Mouse (Mus musculus) layer of hippocampus, postnatal 14 days (tissue): ENCODE measurements around the gene Hnrnpa1. TPM values are rescaled to one million over a fixed set of nuclear protein-coding genes. Genes with fewer than 3 reads are reported as not detected.
A peak's percentile ranks its signal among the peaks of the same experiment; 100 is the strongest.
"Not testable (repeated sequence)": the region's sequence is repeated elsewhere in the genome, so short reads cannot be mapped to it uniquely, and the experiment has no call there.

ENCODE experiments used
- DNase-seq, 2 experiments: peaks; one replicate each; pipeline ENCODE4 v3.0.0; 2021 to 2022; ENCODE audit warnings: low spot score in 2 of 2, mixed read lengths in 1 of 2
- total RNA-seq, 2 experiments: library from RNA; stranded (reverse); gene quantifications; 2 replicates each; pipeline ENCODE4 v1.2.3; 2021

Hnrnpa1 gene
- total RNA-seq, 2 experiments from 2014 or later, result 297 to 307 TPM

- no peak for DNase-seq
Observed at GRCm38 (mm10) chr15:103268903-103269302, 28.7 kb downstream of the Hnrnpa1 start.

- peak; percentile 94 to 99 for DNase-seq
Observed at GRCm38 (mm10) chr15:103272419-103273279, 32.4 kb downstream of the Hnrnpa1 start, which contains the start of gene Copz1. Gene Copz1 (plus strand): TSS chr15:103272714.

- DNase-seq, result not testable (repeated sequence)
Observed at GRCm38 (mm10) chr15:103275943-103276342, 35.7 kb downstream of the Hnrnpa1 start.

GRCm38 (mm10) chr15:103277949-103278348, 37.7 kb downstream of the Hnrnpa1 start:
- DNase-seq, result no peak

- DNase-seq, result no peak
Observed at GRCm38 (mm10) chr15:103279750-103280149, 39.5 kb downstream of the Hnrnpa1 start.

GRCm38 (mm10) chr15:103280817-103281464, 40.7 kb downstream of the Hnrnpa1 start:
- DNase-seq, result no peak

- DNase-seq, result no peak
Observed at GRCm38 (mm10) chr15:103281465-103282205, 41.4 kb downstream of the Hnrnpa1 start.

GRCm38 (mm10) chr15:103284066-103284465, 43.8 kb downstream of the Hnrnpa1 start:
- DNase-seq, result peak in 1 of 2 experiments; percentile 36

GRCm38 (mm10) chr15:103284647-103285046, 44.4 kb downstream of the Hnrnpa1 start:
- DNase-seq, result no peak

- DNase-seq, result peak in 1 of 2 experiments; percentile 79
Observed at GRCm38 (mm10) chr15:103285778-103286417, 45.7 kb downstream of the Hnrnpa1 start.

- DNase-seq, result no peak
Observed at GRCm38 (mm10) chr15:103289600-103289999, 49.4 kb downstream of the Hnrnpa1 start.

- no peak for DNase-seq
Observed at GRCm38 (mm10) chr15:103290417-103290816, 50.2 kb downstream of the Hnrnpa1 start.

- DNase-seq, result no peak
Observed at GRCm38 (mm10) chr15:103290843-103291242, 50.6 kb downstream of the Hnrnpa1 start.

GRCm38 (mm10) chr15:103292673-103293345, 52.6 kb downstream of the Hnrnpa1 start:
- no peak for DNase-seq

- no peak for DNase-seq
Observed at GRCm38 (mm10) chr15:103293375-103293774, 53.1 kb downstream of the Hnrnpa1 start.

GRCm38 (mm10) chr15:103294649-103295048, 54.4 kb downstream of the Hnrnpa1 start:
- no peak for DNase-seq

GRCm38 (mm10) chr15:103295851-103296250, 55.6 kb downstream of the Hnrnpa1 start:
- DNase-seq, result no peak
